Comparison of ENCODE assay signal across 9 mouse cellular contexts in genomic region chr3:153973171-153973948, GRCm38 (mm10). TPM values are rescaled to one million over a fixed set of nuclear protein-coding genes. Genes with fewer than 3 reads are reported as not detected.
DNase-seq lines count a peak whose midpoint lies in the region; ATAC-seq and TF ChIP-seq lines count a peak whose summit lies in the region.
"Had no signal": no experiment of that assay in that cellular context is flagged by ENCODE, and none has a peak within 500 bp of the region (broad histone marks: within the 10 kb centered on the region; RNA-seq: fewer than 3 reads in every experiment).

Gene Slc44a5 (plus strand): TSS chr3:153973436.

- H3K9me3 ChIP-seq in kidney, postnatal 0 days (replicated peaks; ENCODE audit: low read length): no peaks in the 10 kb centered on the region
- H3K9me3 ChIP-seq in forebrain, embryonic 16.5 days (ENCODE audit: control insufficient read depth, low read length): no peaks in the 10 kb centered on the region
- no peaks in the 10 kb centered on the region for H3K9me3 ChIP-seq in midbrain, embryonic 12.5 days

- peak within 1 kb of the TSS; percentile 45 for H3K4me3 ChIP-seq in kidney, postnatal 0 days (replicated peaks; ENCODE audit: low read depth, low read length)
- H3K4me3 ChIP-seq in forebrain, embryonic 16.5 days (replicated peaks; ENCODE audit: low read length): peak within 1 kb of the TSS; percentile 58
- peak within 1 kb of the TSS; percentile 68 for H3K4me3 ChIP-seq in midbrain, embryonic 12.5 days

- under 1% methylated on average over 65 of the region's 66 CpGs for WGBS in kidney, postnatal 0 days
- under 1% methylated on average over 60 of the region's 66 CpGs for WGBS in forebrain, embryonic 16.5 days
- WGBS in midbrain, embryonic 12.5 days: under 1% methylated on average over 65 of the region's 66 CpGs

- no peak for TF ChIP-seq CTCF in kidney, postnatal 0 days (IDR thresholded peaks at IDR 0.05; ENCODE audit: low read depth)

- H3K9ac ChIP-seq in kidney, postnatal 0 days (ENCODE audit: low read depth, low read length): peak within 1 kb of the TSS; percentile 49; the same call in 1 of the 2 replicates
- H3K9ac ChIP-seq in forebrain, embryonic 16.5 days (replicated peaks; ENCODE audit: low read depth, low read length): peak within 1 kb of the TSS; percentile 76
- peak within 1 kb of the TSS; percentile 68 for H3K9ac ChIP-seq in midbrain, embryonic 12.5 days (replicated peaks)

- peak; percentile 64 for ATAC-seq in kidney, postnatal 0 days (replicated peaks; ENCODE audit: low FRiP score, low read depth)
- ATAC-seq in forebrain, embryonic 16.5 days: peak; percentile 92
- ATAC-seq in midbrain, embryonic 12.5 days (ENCODE audit: low FRiP score, low read depth): peak; percentile 83

- peak within 1 kb of the TSS; percentile 91 for H3K4me2 ChIP-seq in kidney, postnatal 0 days (ENCODE audit: low read length)
- peak within 1 kb of the TSS; percentile 94 for H3K4me2 ChIP-seq in forebrain, embryonic 16.5 days (ENCODE audit: low read length)
- peak within 1 kb of the TSS; percentile 98 for H3K4me2 ChIP-seq in midbrain, embryonic 12.5 days (replicated peaks)

- H3K27me3 ChIP-seq in kidney, postnatal 0 days (ENCODE audit: insufficient read depth, low read length): peaks cover 12% of the 10 kb centered on the region
- H3K27me3 ChIP-seq in forebrain, embryonic 16.5 days (replicated peaks; ENCODE audit: control insufficient read depth, insufficient read depth, low read length): no peaks in the 10 kb centered on the region
- peaks cover 44% of the 10 kb centered on the region for H3K27me3 ChIP-seq in midbrain, embryonic 12.5 days

- H3K27ac ChIP-seq in kidney, postnatal 0 days: no peak within 1 kb of the TSS
- H3K27ac ChIP-seq in forebrain, embryonic 16.5 days (ENCODE audit: low read length): peak within 1 kb of the TSS; percentile 2; the same call in 1 of the 2 replicates
- no peak within 1 kb of the TSS for H3K27ac ChIP-seq in midbrain, embryonic 12.5 days (replicated peaks)

- H3K36me3 ChIP-seq in kidney, postnatal 0 days (ENCODE audit: insufficient read depth, low read length): no peaks in the 10 kb centered on the region
- H3K36me3 ChIP-seq in forebrain, embryonic 16.5 days (ENCODE audit: control insufficient read depth, insufficient read depth): no peaks in the 10 kb centered on the region
- H3K36me3 ChIP-seq in midbrain, embryonic 12.5 days: no peaks in the 10 kb centered on the region

- 0 out of 2 replicates have a peak, but pooled peaks cover 6% of the 10 kb centered on the region for H3K4me1 ChIP-seq in kidney, postnatal 0 days (replicated peaks; ENCODE audit: insufficient read depth, low read length)
- peaks cover 17% of the 10 kb centered on the region for H3K4me1 ChIP-seq in forebrain, embryonic 16.5 days (replicated peaks; ENCODE audit: control insufficient read depth, insufficient read depth, low read length)
- peaks cover 18% of the 10 kb centered on the region for H3K4me1 ChIP-seq in midbrain, embryonic 12.5 days

- peak; percentile 33 for DNase-seq in kidney, postnatal 0 days (ENCODE audit: low spot score)
- DNase-seq in kidney, adult 8-10 months: no peak
- peak; percentile 38 to 57 for DNase-seq in cerebellum, adult 18-20 months
- peak; percentile 58 to 71 for DNase-seq in layer of hippocampus, postnatal 10 days (ENCODE audit: low spot score in 2 of 2)
- DNase-seq in spleen, postnatal 4 days (ENCODE audit: low spot score in 2 of 2): no peak
- DNase-seq in c-Kit-positive CD71-positive TER-119-positive erythroid progenitor cells, embryonic 14.5 days (ENCODE audit: low spot score): no peak

RNA-seq across cellular contexts. Expression of gene Slc44a5, which starts in this region (rescaled TPM):
- 0.29 and 0.39 TPM in 2 replicates for polyA plus RNA-seq in kidney, postnatal 0 days (2015; fragmentation: Nextera tagmentation; extraction: Ambion mirVana)
- polyA plus RNA-seq in forebrain, embryonic 16.5 days (2015; fragmentation: Nextera tagmentation; extraction: Ambion mirVana): 8.3 and 9.1 TPM in 2 replicates
- total RNA-seq in layer of hippocampus, postnatal 10 days (2021): 10 to 100 TPM; 45.5 to 48.6 TPM
- polyA plus RNA-seq in midbrain, embryonic 12.5 days (2016; fragmentation: Nextera tagmentation; extraction: Ambion mirVana): 5.8 and 6.1 TPM in 2 replicates
- total RNA-seq: liver, adult 2 months had no signal
- polyA plus RNA-seq: liver, adult 2 months had no signal

Comparison
In these comparisons a context has a peak if more than half of its experiments do, and no peak if none do; other contexts are left out.
1. Peak in DNase-seq, ATAC-seq, H3K4me3 ChIP-seq, H3K9ac ChIP-seq and H3K4me2 ChIP-seq in kidney, postnatal 0 days; RNA of the gene not detected or under 1 TPM.
2. DNase-seq: peak in cerebellum, adult 18-20 months (2 of 2) and layer of hippocampus, postnatal 10 days (2 of 2); none in kidney, adult 8-10 months (0 of 2), spleen, postnatal 4 days (0 of 2) and c-Kit-positive CD71-positive TER-119-positive erythroid progenitor cells, embryonic 14.5 days (single experiment).
3. Peak in every context shown above with its lines, with median percentiles within 50 percentile points of each other: ATAC-seq, H3K4me2 ChIP-seq, H3K4me3 ChIP-seq and H3K9ac ChIP-seq.